Mouse (Mus musculus) T-helper 1 cell (primary cell): Measurements from ENCODE around the gene Sertm1.

ENCODE experiments used
- in situ Hi-C: fragments of 300-600 bp; cut with MboI, MseI; formaldehyde crosslinking; loops from one replicate; pipeline ENCODE4 v1.15.1; 2025; ENCODE audit warnings: high pct_unique_total_duplicates

The Sertm1 gene

DNA sequence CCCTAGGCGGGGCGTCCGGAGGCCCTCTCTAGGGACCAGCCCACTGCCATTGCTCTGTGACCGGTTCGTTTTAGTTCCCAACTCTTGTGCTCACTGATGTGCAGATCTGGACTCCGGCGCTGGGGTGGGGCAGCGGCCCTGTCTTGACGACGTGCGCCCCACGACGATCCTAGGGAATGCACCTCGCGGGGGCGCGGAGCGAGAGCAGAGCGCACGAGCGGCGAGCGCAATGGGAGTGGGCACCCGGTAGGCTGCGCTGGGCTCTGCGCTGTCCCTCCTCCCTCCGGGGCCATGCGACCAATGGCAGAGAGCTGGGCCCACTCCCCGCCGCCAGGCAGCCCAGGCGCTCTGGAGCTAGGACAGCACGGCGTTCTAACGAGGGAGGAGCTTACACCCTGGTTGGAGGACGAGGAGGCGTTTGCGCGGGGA lies at the start of gene Sertm1:
Gene Sertm1, minus strand, starts transcription at position 245 of the 429 bp plus-strand sequence.
- in situ Hi-C loops, result no loop called here

DNA sequence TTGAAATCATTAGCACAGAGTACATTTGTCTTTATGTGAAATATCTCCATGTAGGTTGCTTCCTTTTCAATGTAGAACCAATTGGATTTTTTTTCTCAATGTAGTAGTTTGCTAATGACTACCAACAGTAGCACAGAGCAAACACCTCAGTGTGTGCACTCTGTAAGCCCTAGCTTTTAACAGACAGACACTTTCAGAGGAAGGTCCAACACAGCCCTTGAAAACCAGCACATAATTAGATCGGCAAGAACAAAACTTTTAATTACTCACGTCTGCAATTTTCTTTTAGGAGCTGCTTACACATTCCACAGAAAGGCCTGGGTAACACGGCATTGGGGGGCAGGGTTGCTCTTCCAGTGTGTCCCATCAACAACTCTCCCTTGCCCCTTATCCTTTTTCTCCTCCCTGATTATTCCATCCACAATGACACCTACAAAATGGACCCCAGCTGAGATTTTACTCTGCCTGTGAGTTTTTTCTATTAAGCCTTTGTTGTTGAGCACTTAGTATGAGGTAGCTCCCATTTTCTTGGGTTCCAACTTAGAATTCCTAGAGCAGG lies 49.3 kb upstream of the Sertm1 start:
- in situ Hi-C loops, result no loop called here

DNA sequence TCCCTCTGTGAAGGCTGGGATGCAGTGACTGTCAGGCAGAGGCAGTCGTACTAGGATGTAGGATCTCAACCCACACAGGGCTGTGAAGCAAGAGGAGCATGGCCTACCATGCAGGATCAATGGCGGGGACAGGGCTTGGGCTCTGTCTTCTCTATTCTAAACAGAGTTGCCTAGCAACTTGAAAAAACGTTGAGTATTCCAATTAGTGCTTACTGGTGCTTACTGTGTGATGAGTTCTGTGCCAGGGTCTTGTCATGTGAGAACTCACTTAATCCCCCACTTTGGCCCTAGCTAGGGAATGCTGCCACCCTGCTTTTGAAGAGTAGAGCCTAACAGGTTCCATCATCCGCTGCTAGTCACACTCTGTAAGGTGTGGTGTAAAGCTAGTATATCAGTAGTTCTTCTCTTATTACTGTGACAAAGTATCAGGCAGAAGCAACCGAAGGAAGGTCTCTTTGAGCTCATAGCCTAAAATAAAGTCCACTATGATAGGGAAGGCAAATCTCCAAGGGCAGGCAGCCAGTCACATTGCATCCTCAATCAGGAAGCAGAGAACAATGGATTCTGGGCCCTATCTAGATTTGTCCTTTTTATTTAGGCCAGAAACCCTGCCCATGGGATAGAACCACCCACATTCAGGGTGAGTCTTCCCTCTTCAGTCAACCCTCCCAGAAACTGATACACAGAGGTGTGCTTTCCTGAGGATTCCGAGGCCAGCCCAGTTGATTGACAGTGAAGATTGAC lies 27.6 kb upstream of the Sertm1 start:
- in situ Hi-C loops, result no loop called here

DNA sequence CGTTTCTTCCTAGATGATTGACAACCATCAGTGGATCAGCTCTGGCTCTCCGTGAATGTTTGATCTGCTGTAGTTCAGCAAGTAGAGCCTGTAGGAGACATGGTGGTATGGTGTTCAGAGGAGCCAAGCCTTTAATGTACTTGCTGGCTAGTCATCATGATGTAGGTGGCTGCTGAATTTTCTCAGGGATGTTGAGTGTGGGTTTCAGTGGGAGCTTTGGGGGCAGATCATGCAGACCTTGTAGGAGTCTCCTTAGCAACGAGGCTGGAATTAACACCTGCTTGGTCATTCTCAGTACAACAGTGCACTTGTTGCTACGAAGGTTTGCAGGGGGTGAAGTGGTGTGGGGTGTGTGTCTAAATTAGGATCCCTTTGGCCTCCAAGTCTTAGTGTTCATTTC lies 18.8 kb upstream of the Sertm1 start:
- in situ Hi-C loops, result no loop called here

DNA sequence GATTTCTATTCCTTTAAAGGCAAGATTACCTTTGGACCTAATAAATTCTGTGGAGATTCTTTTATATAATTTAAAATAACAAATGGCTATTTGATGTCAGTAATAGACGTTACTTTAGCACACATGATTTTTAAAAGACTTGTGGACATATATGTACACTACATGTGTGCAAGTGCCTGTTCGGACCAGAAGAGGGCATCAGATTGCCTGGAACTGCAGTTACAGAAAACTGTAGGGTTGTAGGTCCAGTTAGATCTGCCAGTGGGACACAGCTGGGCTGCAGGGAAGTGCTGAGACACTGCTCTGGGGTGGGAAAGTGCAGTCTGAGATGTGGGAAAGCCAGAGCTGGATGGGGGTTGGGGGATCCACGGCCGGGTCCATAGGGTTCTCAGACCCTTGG lies 16.9 kb upstream of the Sertm1 start:
- in situ Hi-C loops, result no loop called here

DNA sequence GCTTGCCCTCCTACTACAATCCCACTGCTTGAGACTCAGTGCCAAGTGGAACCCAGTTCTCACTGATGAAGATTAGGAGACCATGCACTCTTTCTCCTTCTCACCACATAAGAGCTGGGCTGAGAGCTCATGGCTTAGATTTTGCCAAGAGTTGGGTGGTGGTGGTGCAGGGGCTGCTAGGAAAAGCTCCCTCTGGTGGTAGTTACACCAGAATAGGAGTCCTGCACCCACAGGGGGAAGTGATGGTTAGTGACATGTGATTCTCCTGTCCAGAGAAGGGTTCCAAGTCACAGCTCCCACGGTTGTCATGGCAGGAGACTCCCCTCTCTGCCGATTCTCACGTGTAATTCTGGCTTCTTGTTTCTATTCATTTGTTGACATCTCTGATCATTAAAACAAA lies 4.7 kb upstream of the Sertm1 start:
- in situ Hi-C loops, result no loop called here

DNA sequence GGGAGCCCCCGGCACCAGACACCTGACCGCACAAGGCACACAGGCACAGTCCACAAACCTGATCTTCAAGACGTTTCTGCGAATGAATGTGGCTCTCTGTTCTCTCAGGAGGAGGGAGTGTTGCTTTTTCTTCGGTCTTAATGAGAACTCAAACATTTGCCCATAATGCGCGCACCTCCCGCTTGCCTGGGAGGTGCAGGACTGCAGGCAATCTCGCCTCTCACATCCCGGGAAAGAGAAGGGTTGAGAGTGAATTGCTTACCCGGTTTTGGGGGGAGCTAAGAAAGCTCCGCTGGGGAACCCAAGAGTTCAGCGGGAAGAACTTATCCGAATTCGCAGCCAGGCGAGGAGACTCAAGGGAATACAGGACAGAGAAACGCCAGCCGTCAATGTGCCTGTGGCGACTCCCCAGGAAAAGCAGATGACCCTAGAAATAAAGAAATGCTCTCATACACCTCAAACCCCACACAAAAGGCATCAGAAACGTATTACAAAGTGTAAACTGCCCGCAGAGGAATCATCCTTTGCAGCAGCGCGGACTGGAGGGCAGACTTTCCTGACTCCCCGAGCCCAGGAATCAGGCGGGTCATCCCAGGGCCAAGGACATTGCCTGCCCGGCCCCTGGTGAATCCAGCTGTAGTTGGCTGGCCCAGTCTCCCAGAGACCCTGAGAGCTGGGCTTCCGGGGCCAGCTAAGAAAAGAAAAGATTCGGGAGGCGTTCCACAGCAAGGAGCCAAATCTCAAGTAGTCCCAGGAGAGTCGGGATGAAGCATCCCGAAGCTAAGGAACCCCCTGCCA lies 643 bp downstream of the Sertm1 start:
- in situ Hi-C loops, result no loop called here

DNA sequence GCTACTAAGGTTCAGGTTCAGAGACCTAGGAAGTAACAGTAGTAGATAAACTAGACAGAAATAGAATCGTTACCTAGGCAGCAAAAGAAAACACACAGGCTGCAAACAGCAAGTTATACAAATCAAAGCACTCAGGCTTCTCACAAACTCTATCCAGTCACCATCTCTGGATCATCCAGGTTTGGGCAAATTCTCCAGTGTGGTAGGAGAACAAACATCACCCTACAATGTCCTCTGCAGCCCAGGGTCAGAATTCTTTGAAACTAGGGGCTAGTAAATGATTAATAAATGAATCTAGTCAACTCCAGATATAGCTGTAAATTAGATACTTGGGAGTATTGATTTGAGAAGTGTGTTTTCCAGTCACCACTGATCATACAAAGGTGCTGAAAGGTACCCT lies 6.8 kb downstream of the Sertm1 start:
- in situ Hi-C loops, result no loop called here

DNA sequence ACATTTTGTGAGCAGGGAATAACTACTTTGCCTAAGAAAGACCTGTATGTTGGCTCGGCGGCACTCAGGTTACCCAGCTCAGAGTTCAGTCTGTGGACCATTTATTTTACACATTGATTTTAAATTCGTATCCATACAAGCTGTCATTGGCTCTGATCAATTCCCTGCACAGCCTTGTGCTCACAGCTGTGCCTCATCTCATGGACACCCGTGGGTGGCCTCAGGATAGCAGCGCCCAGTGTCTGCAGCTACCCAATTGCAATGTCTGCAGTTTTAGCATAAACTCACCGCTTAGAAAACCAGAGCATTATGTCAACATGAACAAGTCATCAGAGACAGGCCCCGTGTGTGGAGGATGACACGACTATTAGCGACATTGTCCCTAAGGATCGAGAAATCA lies 17.7 kb downstream of the Sertm1 start:
- in situ Hi-C loops, result no loop called here

DNA sequence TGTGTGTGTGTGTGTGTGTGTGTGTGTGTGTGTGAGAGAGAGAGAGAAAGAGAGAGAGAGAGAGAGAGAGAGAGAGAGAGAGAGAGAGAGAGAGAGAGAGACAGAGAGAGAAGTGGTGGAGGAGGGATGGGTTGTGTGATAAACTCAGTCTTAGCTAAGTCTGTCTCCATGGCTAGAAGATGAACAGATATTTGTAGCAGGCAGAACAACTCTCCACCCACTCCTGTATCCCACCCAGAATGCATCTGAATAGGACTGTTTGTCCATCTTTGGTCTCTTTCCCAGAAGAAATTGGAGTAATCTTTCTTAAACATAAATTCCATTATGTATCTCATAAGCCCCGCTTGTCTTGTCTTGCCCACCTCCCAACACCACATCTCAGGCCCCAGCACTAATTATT lies 20.8 kb downstream of the Sertm1 start:
- in situ Hi-C loops, result no loop called here

DNA sequence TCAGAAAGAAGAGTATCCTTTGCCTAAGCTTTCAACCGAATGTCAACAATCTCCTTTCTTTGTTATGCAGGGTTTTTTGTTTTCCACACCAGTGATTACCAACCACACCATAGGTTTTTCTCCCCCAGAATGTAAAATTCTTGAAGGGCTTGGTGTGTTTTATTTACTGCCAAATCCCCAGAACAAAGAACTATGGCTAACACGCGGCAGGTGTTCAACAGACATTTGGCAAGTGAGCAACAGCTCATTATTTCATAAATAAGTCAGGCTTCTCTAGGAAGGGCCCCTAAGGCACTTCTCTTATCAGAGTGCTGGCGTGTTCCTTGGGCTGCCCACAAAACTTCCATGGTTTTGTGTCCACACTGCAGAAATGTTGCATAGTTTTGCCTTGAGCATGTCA lies 23.5 kb downstream of the Sertm1 start:
- in situ Hi-C loops, result no loop called here

DNA sequence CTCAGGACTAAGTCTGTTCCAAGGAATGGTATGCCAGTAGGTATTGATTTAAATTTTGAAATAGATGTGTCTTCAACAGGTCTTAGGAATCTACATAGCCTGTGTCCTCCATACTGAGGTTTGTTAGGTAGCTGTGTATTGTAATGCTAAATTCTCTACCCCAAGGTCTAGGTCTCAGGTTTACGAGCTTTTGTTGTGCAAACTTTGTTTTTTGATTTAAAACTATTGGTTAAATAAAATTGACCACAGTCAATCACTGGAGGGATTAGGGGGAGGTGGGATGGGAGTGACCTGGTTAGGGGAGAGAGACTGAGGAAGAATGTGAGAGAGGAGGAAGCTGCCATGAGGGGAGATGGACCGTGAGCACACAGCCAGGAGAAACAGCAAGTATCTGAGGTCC lies 29.2 kb downstream of the Sertm1 start:
- in situ Hi-C loops, result no loop called here
